Mouse (Mus musculus): Measurements from ENCODE around the gene Maged1.
"Not testable (repeated sequence)": the region's sequence is repeated elsewhere in the genome, so short reads cannot be mapped to it uniquely, and the experiment has no call there.

Gene Maged1

GRCm38 (mm10) chrX:94541918-94542355 is at the start of gene Maged1:
TSS of gene Maged1 (minus strand) at chrX:94542143.
- peak; percentile 94 for DNase-seq (ENCODE audit: low spot score)

- no peak for DNase-seq (ENCODE audit: low spot score)
Measured at GRCm38 (mm10) chrX:94580251-94580650, 38.3 kb upstream of the Maged1 start.

GRCm38 (mm10) chrX:94564694-94565093 is 22.8 kb upstream of the Maged1 start:
- DNase-seq (ENCODE audit: low spot score): no peak

- DNase-seq (ENCODE audit: low spot score): no peak
Measured at GRCm38 (mm10) chrX:94562392-94562791, 20.4 kb upstream of the Maged1 start.

GRCm38 (mm10) chrX:94548227-94548626 is 6.3 kb upstream of the Maged1 start:
- DNase-seq (ENCODE audit: low spot score): no peak

- DNase-seq (ENCODE audit: low spot score): no peak
Measured at GRCm38 (mm10) chrX:94545941-94546340, 4.0 kb upstream of the Maged1 start.

- no peak for DNase-seq (ENCODE audit: low spot score)
Measured at GRCm38 (mm10) chrX:94544923-94545322, 3.0 kb upstream of the Maged1 start.

GRCm38 (mm10) chrX:94542536-94542935 is 593 bp upstream of the Maged1 start:
- DNase-seq (ENCODE audit: low spot score): no peak

GRCm38 (mm10) chrX:94541206-94541605 is 737 bp downstream of the Maged1 start:
- peak; percentile 17 for DNase-seq (ENCODE audit: low spot score)

- peak; percentile 64 for DNase-seq (ENCODE audit: low spot score)
Measured at GRCm38 (mm10) chrX:94540341-94541201, 1.4 kb downstream of the Maged1 start.

- DNase-seq (ENCODE audit: low spot score): no peak
Measured at GRCm38 (mm10) chrX:94534346-94534745, 7.6 kb downstream of the Maged1 start.

- no peak for DNase-seq (ENCODE audit: low spot score)
Measured at GRCm38 (mm10) chrX:94530301-94530700, 11.6 kb downstream of the Maged1 start.

GRCm38 (mm10) chrX:94522166-94522565 is 19.8 kb downstream of the Maged1 start:
- DNase-seq (ENCODE audit: low spot score): no peak

GRCm38 (mm10) chrX:94508442-94508819 is 33.5 kb downstream of the Maged1 start:
- DNase-seq (ENCODE audit: low spot score): no peak

GRCm38 (mm10) chrX:94507698-94508441 is 34.1 kb downstream of the Maged1 start:
- DNase-seq (ENCODE audit: low spot score): not testable (repeated sequence)

- no peak for DNase-seq (ENCODE audit: low spot score)
Measured at GRCm38 (mm10) chrX:94486001-94486792, 55.7 kb downstream of the Maged1 start.
